Mouse (Mus musculus) heart, embryonic 11.5 days (tissue): ENCODE measurements around the gene Slc15a2. TPM values are rescaled to one million over a fixed set of nuclear protein-coding genes. Genes with fewer than 3 reads are reported as not detected.

Source experiments
- ATAC-seq: fragments of 200-750 bp; cut with Nextera tagmentation; replicated peaks from 2 replicates; pipeline ENCODE4 v1.8.0; 2017; ENCODE audit warnings: moderate library complexity; ENCODE audit not compliant: insufficient number of reproducible peaks, low FRiP score, low TSS enrichment
- H3K27ac ChIP-seq: fragments of 300-500 bp; sonication (generic); 2 replicates; pipeline ENCODE4 v1.5.1; 2014; ENCODE audit warnings: mild to moderate bottlenecking, low read depth, low read length
- H3K27me3 ChIP-seq: fragments of 300-500 bp; sonication (generic); 2 replicates; pipeline ENCODE4 v1.6.1; 2014; ENCODE audit warnings: mild to moderate bottlenecking, low read length, mixed read lengths; ENCODE audit not compliant: control insufficient read depth, insufficient read depth
- H3K36me3 ChIP-seq: fragments of 300-500 bp; sonication (generic); 2 replicates; pipeline ENCODE4 v1.6.1; 2014; ENCODE audit warnings: mild to moderate bottlenecking, low read length, moderate library complexity, mixed read lengths; ENCODE audit not compliant: control insufficient read depth, insufficient read depth
- H3K4me1 ChIP-seq: fragments of 300-500 bp; sonication (generic); 2 replicates; pipeline ENCODE4 v1.6.1; 2014; ENCODE audit warnings: low read length; ENCODE audit not compliant: control insufficient read depth, insufficient read depth
- H3K4me2 ChIP-seq: fragments of 300-500 bp; sonication (generic); 2 replicates; pipeline ENCODE4 v1.6.1; 2014; ENCODE audit warnings: mild to moderate bottlenecking, moderate library complexity
- H3K4me3 ChIP-seq: fragments of 300-500 bp; sonication (generic); 2 replicates; pipeline ENCODE4 v1.5.1; 2014; ENCODE audit warnings: low read depth, low read length
- H3K9ac ChIP-seq: fragments of 300-500 bp; sonication (generic); 2 replicates; pipeline ENCODE4 v1.6.1; 2014; ENCODE audit warnings: mild to moderate bottlenecking, low read depth, low read length, moderate library complexity
- H3K9me3 ChIP-seq: fragments of 300-500 bp; sonication (generic); replicated peaks from 2 replicates; pipeline ENCODE4 v1.6.1; 2016; ENCODE audit warnings: low read length; ENCODE audit not compliant: control insufficient read depth
- WGBS: fragments of 180-500 bp; shearing (Covaris S2); extraction: QIAGEN DNeasy Blood & Tissue Kit; methylation state at CpG from one replicate; pipeline ENCODE4 v1.1.7; 2014; ENCODE audit not compliant: insufficient replicate concordance; 5-methylcytosine and 5-hydroxymethylcytosine counted together
- polyA plus RNA-seq: library from polyadenylated mRNA; unstranded; fragments of >200 nt; fragmentation: Nextera tagmentation; extraction: Ambion mirVana; gene quantifications from 2 replicates; pipeline ENCODE4 v1.2.1, GENCODE M21; 2014

Gene Slc15a2
- polyA plus RNA-seq, 1 experiment from 2014 or later, result 1.0 TPM

GRCm38 (mm10) chr16:36816916-36817315, 32.2 kb upstream of the Slc15a2 start:
- H3K9me3 ChIP-seq, result no peaks in the 10 kb centered on the region
- ATAC-seq, result no peak
- no peak overlapping the region for H3K4me2 ChIP-seq
- H3K27ac ChIP-seq, result no peak overlapping the region
- H3K9ac ChIP-seq, result no peak overlapping the region
- H3K4me3 ChIP-seq, result no peak overlapping the region
- H3K36me3 ChIP-seq, result no peaks in the 10 kb centered on the region
- H3K27me3 ChIP-seq, result no peaks in the 10 kb centered on the region
- peaks cover 4% of the 10 kb centered on the region; the same call in 1 of the 2 replicates for H3K4me1 ChIP-seq

- H3K27ac ChIP-seq, result no peak overlapping the region
- H3K4me3 ChIP-seq, result no peak overlapping the region
- no peaks in the 10 kb centered on the region for H3K9me3 ChIP-seq
- no peak for ATAC-seq
- WGBS, result 46% methylated on average over 3 of the region's 3 CpGs
- H3K27me3 ChIP-seq, result no peaks in the 10 kb centered on the region
- no peaks in the 10 kb centered on the region for H3K4me1 ChIP-seq
- no peaks in the 10 kb centered on the region for H3K36me3 ChIP-seq
- no peak overlapping the region for H3K4me2 ChIP-seq
- H3K9ac ChIP-seq, result no peak overlapping the region
These were observed 28.9 kb upstream of the Slc15a2 start for GRCm38 (mm10) chr16:36813680-36814079.

GRCm38 (mm10) chr16:36808616-36809015, 23.9 kb upstream of the Slc15a2 start:
- Histone ChIP-seq H3K9ac (no peak overlapping the region), H3K9me3 (no peaks in the 10 kb centered on the region), H3K4me3 (no peak overlapping the region), H3K27me3 (no peaks in the 10 kb centered on the region), H3K4me2 (no peak overlapping the region), H3K27ac (no peak overlapping the region), H3K36me3 (no peaks in the 10 kb centered on the region), H3K4me1 (no peaks in the 10 kb centered on the region)
- WGBS, result 87% methylated on average over 3 of the region's 3 CpGs
- no peak for ATAC-seq

- 83% methylated on average over 3 of the region's 3 CpGs for WGBS
- Histone ChIP-seq H3K4me2 (no peak overlapping the region), H3K27me3 (no peaks in the 10 kb centered on the region), H3K36me3 (no peaks in the 10 kb centered on the region), H3K27ac (no peak overlapping the region), H3K4me1 (no peaks in the 10 kb centered on the region), H3K9ac (no peak overlapping the region), H3K9me3 (no peaks in the 10 kb centered on the region), H3K4me3 (no peak overlapping the region)
- no peak for ATAC-seq
These were observed 17.6 kb upstream of the Slc15a2 start for GRCm38 (mm10) chr16:36802361-36802760.

GRCm38 (mm10) chr16:36798334-36798733, 13.6 kb upstream of the Slc15a2 start:
- no peaks in the 10 kb centered on the region for H3K27me3 ChIP-seq
- no peak overlapping the region for H3K4me2 ChIP-seq
- no peak overlapping the region for H3K4me3 ChIP-seq
- no peaks in the 10 kb centered on the region for H3K36me3 ChIP-seq
- WGBS, result 76% methylated on average over 2 of the region's 2 CpGs
- ATAC-seq, result no peak
- no peak overlapping the region for H3K9ac ChIP-seq
- H3K4me1 ChIP-seq, result no peaks in the 10 kb centered on the region
- no peaks in the 10 kb centered on the region for H3K9me3 ChIP-seq
- no peak overlapping the region for H3K27ac ChIP-seq

DNA sequence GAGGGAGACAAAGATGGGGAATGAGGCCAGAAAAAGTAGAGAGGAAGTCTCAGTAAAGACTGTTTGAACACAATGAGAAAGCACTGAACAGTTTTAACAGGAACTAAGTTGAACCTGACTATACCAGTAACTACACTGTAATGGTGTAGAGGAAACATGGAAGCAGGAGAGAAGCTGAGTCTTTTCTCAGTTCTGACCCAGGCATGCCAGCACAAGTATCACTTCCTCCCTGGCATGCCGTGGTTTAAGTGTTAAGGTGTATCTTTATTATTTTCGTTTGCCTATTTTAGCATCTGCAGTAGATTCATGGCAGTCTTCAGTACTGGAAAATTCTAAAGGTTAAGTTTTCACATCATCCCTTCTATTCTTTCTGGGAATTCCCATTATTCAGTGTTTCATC, 10.2 kb upstream of the Slc15a2 start:
- no peak overlapping the region for H3K4me2 ChIP-seq
- H3K4me3 ChIP-seq, result no peak overlapping the region
- H3K36me3 ChIP-seq, result no peaks in the 10 kb centered on the region
- no peaks in the 10 kb centered on the region for H3K27me3 ChIP-seq
- no peak for ATAC-seq
- no peaks in the 10 kb centered on the region for H3K4me1 ChIP-seq
- no peaks in the 10 kb centered on the region for H3K9me3 ChIP-seq
- H3K9ac ChIP-seq, result no peak overlapping the region
- WGBS, result 78% methylated on average over 2 of the region's 2 CpGs
- no peak overlapping the region for H3K27ac ChIP-seq

GRCm38 (mm10) chr16:36790166-36790565, 5.4 kb upstream of the Slc15a2 start:
- Histone ChIP-seq H3K4me3 (no peak overlapping the region), H3K27me3 (no peaks in the 10 kb centered on the region), H3K36me3 (no peaks in the 10 kb centered on the region), H3K9me3 (no peaks in the 10 kb centered on the region), H3K27ac (no peak overlapping the region), H3K4me1 (no peaks in the 10 kb centered on the region), H3K9ac (no peak overlapping the region), H3K4me2 (no peak overlapping the region)
- WGBS, result 68% methylated on average over 4 of the region's 4 CpGs
- ATAC-seq, result no peak

- WGBS, result 77% methylated on average over 7 of the region's 7 CpGs
- Histone ChIP-seq H3K27ac (no peak overlapping the region), H3K9ac (no peak overlapping the region), H3K9me3 (no peaks in the 10 kb centered on the region), H3K4me1 (no peaks in the 10 kb centered on the region), H3K4me3 (no peak overlapping the region), H3K4me2 (no peak overlapping the region), H3K27me3 (no peaks in the 10 kb centered on the region), H3K36me3 (no peaks in the 10 kb centered on the region)
- ATAC-seq, result no peak
These were observed 1.7 kb upstream of the Slc15a2 start for GRCm38 (mm10) chr16:36786466-36786865.

GRCm38 (mm10) chr16:36784146-36784545, 616 bp downstream of the Slc15a2 start:
- H3K27me3 ChIP-seq, result no peaks in the 10 kb centered on the region
- ATAC-seq, result no peak
- H3K9ac ChIP-seq, result no peak overlapping the region
- WGBS, result 93% methylated on average over 2 of the region's 2 CpGs
- no peak overlapping the region for H3K4me2 ChIP-seq
- no peaks in the 10 kb centered on the region for H3K4me1 ChIP-seq
- H3K36me3 ChIP-seq, result no peaks in the 10 kb centered on the region
- H3K4me3 ChIP-seq, result no peak overlapping the region
- no peak overlapping the region for H3K27ac ChIP-seq
- H3K9me3 ChIP-seq, result no peaks in the 10 kb centered on the region
